Mouse (Mus musculus) CH12.LX (cell line): ENCODE measurements around the gene Ogfod3.

Experiments
- CTCF ChIP-seq, 2 experiments: IDR thresholded peaks in 1 of 2; conservative IDR thresholded peaks in 1 of 2; 2 replicates each; pipeline ENCODE4 v1.5.1; 2011 to 2012; ENCODE audit warnings: low read depth in 2 of 2, low read length in 2 of 2, improper control_type of control experiment in 1 of 2, inconsistent platforms in 1 of 2, mild to moderate bottlenecking in 1 of 2, moderate library complexity in 1 of 2
- E2F4 ChIP-seq: IDR thresholded peaks from 2 replicates; pipeline ENCODE4 v1.6.1; 2011; ENCODE audit warnings: low read depth, low read length, improper control_type of control experiment; ENCODE audit not compliant: insufficient replicate concordance
- ELF1 ChIP-seq: IDR thresholded peaks from 2 replicates; pipeline ENCODE4 v1.6.1; 2014; ENCODE audit warnings: low read depth, mild to moderate bottlenecking, inconsistent platforms, low read length, improper control_type of control experiment
- EP300 ChIP-seq: IDR thresholded peaks from 2 replicates; pipeline ENCODE4 v1.6.1; 2011; ENCODE audit warnings: low read length, improper control_type of control experiment
- JUND ChIP-seq: conservative IDR thresholded peaks from 2 replicates; pipeline ENCODE4 v1.6.1; 2011; ENCODE audit warnings: low read depth, low read length, improper control_type of control experiment
- MAFK ChIP-seq: IDR thresholded peaks from 2 replicates; pipeline ENCODE4 v1.6.1; 2011; ENCODE audit warnings: low read length, improper control_type of control experiment; ENCODE audit not compliant: insufficient replicate concordance
- MAX ChIP-seq: IDR thresholded peaks from 2 replicates; pipeline ENCODE4 v1.6.1; 2011; ENCODE audit warnings: low read length, improper control_type of control experiment
- NELFE ChIP-seq: IDR thresholded peaks from 2 replicates; pipeline ENCODE4 v1.6.1; 2011; ENCODE audit warnings: low read depth, low read length, improper control_type of control experiment
- NRF1 ChIP-seq: IDR thresholded peaks from 2 replicates; pipeline ENCODE4 v1.6.1; 2014; ENCODE audit warnings: low read depth, mild to moderate bottlenecking, inconsistent platforms, low read length, improper control_type of control experiment, moderate library complexity
- POLR2A ChIP-seq: IDR thresholded peaks from 2 replicates; pipeline ENCODE4 v1.6.1; 2011; ENCODE audit warnings: low read depth, mild to moderate bottlenecking, improper control_type of control experiment, low read length
- TBP ChIP-seq: conservative IDR thresholded peaks from 2 replicates; pipeline ENCODE4 v1.6.1; 2011; ENCODE audit warnings: low read depth, low read length, improper control_type of control experiment
- USF1 ChIP-seq: IDR thresholded peaks from 2 replicates; pipeline ENCODE4 v1.6.1; 2014; ENCODE audit warnings: low read depth, mild to moderate bottlenecking, inconsistent platforms, low read length, improper control_type of control experiment
- USF2 ChIP-seq: conservative IDR thresholded peaks from 2 replicates; pipeline ENCODE4 v1.6.1; 2011; ENCODE audit warnings: low read depth, low read length, improper control_type of control experiment

- TF ChIP-seq EP300 (no peak), NRF1 (no peak), MAX (no peak), CTCF (conservative IDR thresholded peaks at IDR 0.05 in 1 of 2, IDR thresholded peaks at IDR 0.05 in 1 of 2; ENCODE audit: low read depth in 2 of 2, low read length in 2 of 2) (no peak), USF2 (no peak), USF1 (no peak), MAFK (no peak), POLR2A (no peak), JUND (no peak), E2F4 (no peak), TBP (no peak), NELFE (no peak), ELF1 (no peak)
These were observed 30.3 kb downstream of the Ogfod3 start for GRCm38 (mm10) chr11:121174234-121174633.
